Mouse (Mus musculus) CH12.LX (cell line): ENCODE data around the gene Ninl.

Source experiments
- BHLHE40 ChIP-seq: IDR thresholded peaks from 2 replicates; pipeline ENCODE4 v1.6.1; 2011; ENCODE audit warnings: mild to moderate bottlenecking, low read depth, low read length, improper control_type of control experiment
- CHD2 ChIP-seq: IDR thresholded peaks from 2 replicates; pipeline ENCODE4 v1.6.1; 2011; ENCODE audit warnings: low read length, improper control_type of control experiment
- CTCF ChIP-seq, 2 experiments: IDR thresholded peaks in 1 of 2; conservative IDR thresholded peaks in 1 of 2; 2 replicates each; pipeline ENCODE4 v1.5.1; 2011 to 2012; ENCODE audit warnings: low read depth in 2 of 2, low read length in 2 of 2, improper control_type of control experiment in 1 of 2, inconsistent platforms in 1 of 2, mild to moderate bottlenecking in 1 of 2, moderate library complexity in 1 of 2
- E2F4 ChIP-seq: IDR thresholded peaks from 2 replicates; pipeline ENCODE4 v1.6.1; 2011; ENCODE audit warnings: low read depth, low read length, improper control_type of control experiment; ENCODE audit not compliant: insufficient replicate concordance
- EP300 ChIP-seq: IDR thresholded peaks from 2 replicates; pipeline ENCODE4 v1.6.1; 2011; ENCODE audit warnings: low read length, improper control_type of control experiment
- HCFC1 ChIP-seq: IDR thresholded peaks from 2 replicates; pipeline ENCODE4 v1.6.1; 2012; ENCODE audit warnings: low read depth, mild to moderate bottlenecking, inconsistent platforms, low read length, improper control_type of control experiment
- MAFK ChIP-seq: IDR thresholded peaks from 2 replicates; pipeline ENCODE4 v1.6.1; 2011; ENCODE audit warnings: low read length, improper control_type of control experiment; ENCODE audit not compliant: insufficient replicate concordance
- MEF2A ChIP-seq: IDR thresholded peaks from 2 replicates; pipeline ENCODE4 v1.6.1; 2014; ENCODE audit warnings: low read depth, mild to moderate bottlenecking, inconsistent platforms, low read length, improper control_type of control experiment, borderline replicate concordance
- NELFE ChIP-seq: IDR thresholded peaks from 2 replicates; pipeline ENCODE4 v1.6.1; 2011; ENCODE audit warnings: low read depth, low read length, improper control_type of control experiment
- NRF1 ChIP-seq: IDR thresholded peaks from 2 replicates; pipeline ENCODE4 v1.6.1; 2014; ENCODE audit warnings: low read depth, mild to moderate bottlenecking, inconsistent platforms, low read length, improper control_type of control experiment, moderate library complexity
- POLR2A ChIP-seq: IDR thresholded peaks from 2 replicates; pipeline ENCODE4 v1.6.1; 2011; ENCODE audit warnings: low read depth, mild to moderate bottlenecking, improper control_type of control experiment, low read length
- SMC3 ChIP-seq: IDR thresholded peaks from 2 replicates; pipeline ENCODE4 v1.6.1; 2011; ENCODE audit warnings: low read depth, low read length, improper control_type of control experiment
- USF1 ChIP-seq: IDR thresholded peaks from 2 replicates; pipeline ENCODE4 v1.6.1; 2014; ENCODE audit warnings: low read depth, mild to moderate bottlenecking, inconsistent platforms, low read length, improper control_type of control experiment
- ZNF384 ChIP-seq: IDR thresholded peaks from 2 replicates; pipeline ENCODE4 v1.6.1; 2012; ENCODE audit warnings: low read depth, low read length, improper control_type of control experiment, inconsistent platforms

DNA sequence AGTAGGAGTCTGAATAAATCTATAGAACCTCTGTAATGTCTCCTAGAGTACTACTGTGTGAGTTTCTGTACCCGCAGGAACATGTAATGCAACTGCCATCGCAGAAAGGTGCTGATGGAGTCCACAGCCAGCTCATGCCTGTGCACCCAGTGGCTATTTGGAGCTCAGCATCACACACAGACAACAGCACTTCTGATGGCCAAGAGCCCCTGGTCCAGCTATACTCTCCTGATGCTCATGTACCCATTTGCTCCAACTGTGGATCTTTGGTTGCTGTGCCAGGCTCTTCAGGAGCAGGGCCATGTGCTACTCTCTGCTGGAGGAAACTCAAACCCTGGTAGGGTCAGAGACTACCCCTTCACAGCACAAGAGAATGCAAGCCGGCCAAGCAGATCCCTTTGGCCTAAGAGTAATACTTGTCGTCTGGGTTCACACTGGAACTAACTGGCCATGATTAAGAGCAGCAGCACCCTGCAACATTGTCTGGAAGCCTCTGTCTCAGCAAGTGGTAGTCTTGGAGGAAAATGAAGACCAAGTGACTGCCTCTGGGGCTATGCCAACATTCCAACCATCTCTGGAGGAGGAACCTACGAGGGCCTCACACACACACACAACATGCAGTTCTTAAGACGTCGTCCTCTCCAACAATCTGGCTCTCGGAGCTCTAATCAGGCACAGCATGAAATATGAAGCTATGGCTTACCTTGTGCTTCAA is 65.6 kb downstream of the Ninl start:
- TF ChIP-seq EP300: no peak
- TF ChIP-seq POLR2A: no peak
- TF ChIP-seq CTCF (conservative IDR thresholded peaks at IDR 0.05 in 1 of 2, IDR thresholded peaks at IDR 0.05 in 1 of 2; ENCODE audit: low read depth in 2 of 2, low read length in 2 of 2): no peak
- no peak for TF ChIP-seq MAFK
- no peak for TF ChIP-seq E2F4
- TF ChIP-seq HCFC1: no peak
- no peak for TF ChIP-seq USF1
- TF ChIP-seq NELFE: no peak
- TF ChIP-seq BHLHE40: no peak
- no peak for TF ChIP-seq MEF2A
- TF ChIP-seq CHD2: no peak
- TF ChIP-seq SMC3: no peak
- TF ChIP-seq ZNF384: no peak
- no peak for TF ChIP-seq NRF1
